Mouse (Mus musculus): ENCODE measurements around the gene Nanp.

GRCm38 (mm10) chr2:151004390-151004789 lies 34.8 kb downstream of the Nanp start:
- no peak for TF ChIP-seq POLR2A (IDR thresholded peaks at IDR 0.05; ENCODE audit: borderline replicate concordance, extremely low read depth, insufficient read depth, insufficient read length, poor library complexity, severe bottlenecking)
- TF ChIP-seq CTCF (IDR thresholded peaks at IDR 0.05; ENCODE audit: borderline replicate concordance, extremely low read depth, insufficient read depth, insufficient read length): no peak

All from brain, embryonic 14.5 days (tissue).